Mouse (Mus musculus) kidney, embryonic 16.5 days (tissue): ENCODE results near the gene Cish. TPM values are rescaled to one million over a fixed set of nuclear protein-coding genes. Genes with fewer than 3 reads are reported as not detected.

Experiments
- ATAC-seq: fragments of 200-750 bp; cut with Nextera tagmentation; 2 replicates; pipeline ENCODE4 v1.8.0; 2017; ENCODE audit warnings: moderate TSS enrichment; ENCODE audit not compliant: low FRiP score, low TSS enrichment
- H3K27ac ChIP-seq: fragments of 300-500 bp; sonication (generic); 2 replicates; pipeline ENCODE4 v1.5.1; 2014; ENCODE audit warnings: low read length
- H3K27me3 ChIP-seq: fragments of 300-500 bp; sonication (generic); 2 replicates; pipeline ENCODE4 v1.6.1; 2014; ENCODE audit warnings: low read length, control low read depth, mixed read lengths; ENCODE audit not compliant: insufficient read depth
- H3K36me3 ChIP-seq: fragments of 300-500 bp; sonication (generic); 2 replicates; pipeline ENCODE4 v1.6.1; 2014; ENCODE audit warnings: low read length, control low read depth, mixed read lengths; ENCODE audit not compliant: insufficient read depth
- H3K4me1 ChIP-seq: fragments of 300-500 bp; sonication (generic); 2 replicates; pipeline ENCODE4 v1.6.1; 2014; ENCODE audit warnings: low read length, control low read depth, mixed read lengths; ENCODE audit not compliant: insufficient read depth
- H3K4me2 ChIP-seq: fragments of 300-500 bp; sonication (generic); replicated peaks from 2 replicates; pipeline ENCODE4 v1.6.1; 2014; ENCODE audit warnings: low read depth, low read length
- H3K4me3 ChIP-seq: fragments of 300-500 bp; sonication (generic); 2 replicates; pipeline ENCODE4 v1.5.1; 2014; ENCODE audit warnings: mild to moderate bottlenecking, low read length
- H3K9ac ChIP-seq: fragments of 300-500 bp; sonication (generic); replicated peaks from 2 replicates; pipeline ENCODE4 v1.6.1; 2014; ENCODE audit warnings: low read length
- H3K9me3 ChIP-seq: fragments of 300-500 bp; sonication (generic); 2 replicates; pipeline ENCODE4 v1.6.1; 2016; ENCODE audit warnings: low read length, control low read depth
- WGBS: fragments of 180-500 bp; shearing (Covaris S2); extraction: QIAGEN DNeasy Blood & Tissue Kit; methylation state at CpG from one replicate; pipeline ENCODE4 v1.1.7; 2014; 5-methylcytosine and 5-hydroxymethylcytosine counted together
- polyA plus RNA-seq: library from polyadenylated mRNA; unstranded; fragments of >200 nt; fragmentation: Nextera tagmentation; extraction: Ambion mirVana; gene quantifications from 2 replicates; pipeline ENCODE4 v1.2.1, GENCODE M21; 2015

Cish gene
- polyA plus RNA-seq, 1 experiment from 2014 or later = 19.9 TPM

DNA sequence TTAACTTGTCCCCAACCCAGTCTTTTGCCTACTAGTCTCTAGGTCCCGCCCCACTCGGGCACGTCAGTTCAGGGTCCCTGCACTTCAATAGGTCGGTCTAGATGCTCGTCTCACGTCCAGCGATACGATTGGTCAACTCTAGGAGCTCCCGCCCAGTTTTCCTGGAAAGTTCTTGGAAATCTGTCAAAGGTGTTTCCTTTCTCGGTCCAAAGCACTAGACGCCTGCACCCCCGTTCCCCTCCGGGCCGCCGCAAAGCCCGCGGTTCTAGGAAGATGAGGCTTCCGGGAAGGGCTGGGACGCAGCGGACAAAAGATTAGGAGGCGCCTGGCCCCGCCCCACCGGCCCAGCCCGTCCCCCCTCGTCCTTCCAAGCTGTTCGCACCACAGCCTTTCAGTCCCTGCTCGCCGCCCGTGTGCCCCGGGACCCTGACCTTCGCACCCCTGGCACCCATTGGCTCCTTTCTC is 707 bp downstream of the Cish start:
- ATAC-seq = peak; percentile 97
- 0% methylated on average over 31 of the region's 31 CpGs for WGBS

DNA sequence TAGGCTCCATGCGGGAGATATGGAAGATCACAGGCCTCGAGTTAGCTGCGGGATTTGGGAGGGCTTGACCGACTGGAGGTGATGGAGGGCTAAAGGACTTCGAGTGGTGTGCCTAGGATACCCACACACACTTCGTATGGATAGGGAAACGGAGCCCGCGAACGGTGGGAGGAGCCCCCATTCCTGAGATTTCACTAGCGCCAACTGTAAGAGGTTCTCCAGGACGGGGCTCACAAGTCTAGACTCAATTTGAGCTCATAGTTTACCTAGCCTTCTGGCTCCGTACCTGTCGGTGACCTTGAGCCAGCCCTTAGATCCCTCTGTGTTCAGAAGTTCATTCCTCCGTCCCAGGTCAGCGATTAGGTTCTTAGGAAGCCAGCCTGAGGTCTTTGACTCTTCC is 1.2 kb downstream of the Cish start:
- Histone ChIP-seq H3K4me3 (peak overlapping the region; percentile 69), H3K27me3 (no peaks in the 10 kb centered on the region), H3K9ac (peak overlapping the region; percentile 86), H3K27ac (peak overlapping the region; percentile 89), H3K4me2 (peak overlapping the region; percentile 76), H3K9me3 (no peaks in the 10 kb centered on the region), H3K36me3 (peaks cover 9% of the 10 kb centered on the region), H3K4me1 (peaks cover 20% of the 10 kb centered on the region)
- WGBS = 8% methylated on average over 16 of the region's 16 CpGs
- peak; percentile 10 for ATAC-seq

More for the DNA sequence above, 707 bp downstream of the Cish start:
- no peaks in the 10 kb centered on the region for H3K9me3 ChIP-seq
- H3K36me3 ChIP-seq = peaks cover 8% of the 10 kb centered on the region
- H3K4me1 ChIP-seq = peaks cover 20% of the 10 kb centered on the region
- H3K4me3 ChIP-seq = peak overlapping the region; percentile 69
- H3K27me3 ChIP-seq = no peaks in the 10 kb centered on the region
- H3K9ac ChIP-seq = peak overlapping the region; percentile 86
- peak overlapping the region; percentile 89 for H3K27ac ChIP-seq
- peak overlapping the region; percentile 76 for H3K4me2 ChIP-seq

DNA sequence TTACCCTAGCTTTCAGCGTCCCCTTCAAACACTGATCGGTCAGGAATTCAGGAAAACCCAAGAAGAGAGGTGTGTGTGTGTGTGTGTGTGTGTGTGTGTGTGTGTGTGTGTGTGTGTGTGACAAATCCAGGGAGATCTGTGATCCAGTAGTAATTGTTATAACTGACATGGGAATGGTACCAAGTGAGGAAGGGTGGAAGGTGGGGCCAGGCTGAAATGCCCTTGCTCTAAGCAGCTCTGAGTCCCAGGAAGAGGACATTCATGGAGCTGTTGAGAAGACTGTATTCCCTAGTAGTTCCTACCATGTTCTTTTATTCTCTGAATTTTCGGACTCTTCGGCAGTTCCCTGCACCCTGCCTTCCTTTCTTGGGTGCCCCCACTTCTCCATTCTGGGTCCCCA is 1.8 kb downstream of the Cish start:
- Histone ChIP-seq H3K4me2 (peak overlapping the region; percentile 76), H3K27ac (peak overlapping the region; percentile 89; the same call in 1 of the 2 replicates), H3K4me3 (peak overlapping the region; percentile 69), H3K36me3 (peaks cover 9% of the 10 kb centered on the region), H3K9me3 (no peaks in the 10 kb centered on the region), H3K27me3 (no peaks in the 10 kb centered on the region), H3K9ac (peak overlapping the region; percentile 86), H3K4me1 (peaks cover 20% of the 10 kb centered on the region)
- ATAC-seq = no peak
- 83% methylated on average over 4 of the region's 4 CpGs for WGBS

DNA sequence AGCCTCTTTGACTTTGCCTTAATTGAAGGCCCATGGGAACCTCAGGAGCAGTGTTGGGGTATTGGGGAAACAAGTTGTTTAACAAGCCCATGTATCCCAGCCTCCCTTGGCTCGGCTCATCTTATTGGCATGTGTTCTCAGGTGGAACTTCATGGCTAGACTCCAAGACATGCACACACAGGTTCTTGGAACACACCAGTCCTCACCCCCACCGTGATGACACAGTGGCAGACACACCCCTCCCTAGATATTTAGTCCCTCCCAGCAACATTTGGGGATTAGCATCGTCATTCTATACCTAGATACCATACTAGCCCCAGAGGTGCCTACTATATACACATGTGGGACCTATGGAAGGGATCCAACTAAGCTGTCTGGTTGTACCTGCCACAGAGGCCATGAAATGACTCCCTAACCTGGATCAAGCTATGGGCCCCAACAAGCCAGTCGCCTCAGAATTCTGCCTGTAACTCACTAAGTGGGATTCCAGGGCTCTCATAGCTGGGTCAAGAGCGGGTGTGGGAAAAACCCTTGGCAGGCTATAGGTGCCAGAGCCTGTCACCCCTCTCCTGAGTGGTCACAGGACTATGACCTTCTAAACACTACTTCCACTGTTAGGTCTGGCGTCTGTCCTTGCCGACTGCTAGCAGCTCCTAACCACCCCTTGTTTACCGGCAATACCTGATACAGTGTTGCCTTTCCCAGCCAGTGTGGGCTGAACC is 2.4 kb downstream of the Cish start:
- ATAC-seq = no peak
- H3K27ac ChIP-seq = no peak overlapping the region; the same call in 1 of the 2 replicates
- H3K36me3 ChIP-seq = peaks cover 9% of the 10 kb centered on the region
- peak overlapping the region; percentile 76 for H3K4me2 ChIP-seq
- 77% methylated on average over 8 of the region's 8 CpGs for WGBS
- peak overlapping the region; percentile 69 for H3K4me3 ChIP-seq
- H3K9me3 ChIP-seq = no peaks in the 10 kb centered on the region
- H3K27me3 ChIP-seq = no peaks in the 10 kb centered on the region
- H3K9ac ChIP-seq = no peak overlapping the region
- H3K4me1 ChIP-seq = peaks cover 20% of the 10 kb centered on the region

DNA sequence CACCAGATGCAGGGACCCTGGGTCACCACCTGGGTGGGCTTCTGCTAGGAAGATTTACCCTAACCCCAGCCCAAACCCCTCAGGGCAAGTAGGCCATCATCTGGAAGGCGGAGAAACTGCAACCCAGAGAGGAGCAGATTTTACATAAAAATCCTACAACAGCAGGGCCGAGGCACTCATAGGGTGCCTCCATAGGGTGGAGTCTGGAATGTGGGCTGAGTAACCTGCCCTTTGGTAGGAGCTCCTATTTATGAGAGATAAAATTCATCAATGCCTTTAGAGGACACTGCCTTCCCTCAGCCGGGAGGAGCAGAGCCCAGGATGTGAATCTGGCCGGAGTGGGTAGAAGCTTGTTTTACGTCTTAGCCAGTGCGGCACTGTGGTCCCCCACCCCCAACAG is 3.0 kb downstream of the Cish start:
- Histone ChIP-seq H3K4me2 (peak overlapping the region; percentile 11), H3K4me1 (peaks cover 20% of the 10 kb centered on the region), H3K36me3 (peaks cover 9% of the 10 kb centered on the region), H3K9ac (no peak overlapping the region), H3K9me3 (no peaks in the 10 kb centered on the region), H3K4me3 (peak overlapping the region; percentile 1; the same call in 1 of the 2 replicates), H3K27ac (no peak overlapping the region; the same call in 1 of the 2 replicates), H3K27me3 (no peaks in the 10 kb centered on the region)
- 77% methylated on average over 6 of the region's 6 CpGs for WGBS
- no peak for ATAC-seq

DNA sequence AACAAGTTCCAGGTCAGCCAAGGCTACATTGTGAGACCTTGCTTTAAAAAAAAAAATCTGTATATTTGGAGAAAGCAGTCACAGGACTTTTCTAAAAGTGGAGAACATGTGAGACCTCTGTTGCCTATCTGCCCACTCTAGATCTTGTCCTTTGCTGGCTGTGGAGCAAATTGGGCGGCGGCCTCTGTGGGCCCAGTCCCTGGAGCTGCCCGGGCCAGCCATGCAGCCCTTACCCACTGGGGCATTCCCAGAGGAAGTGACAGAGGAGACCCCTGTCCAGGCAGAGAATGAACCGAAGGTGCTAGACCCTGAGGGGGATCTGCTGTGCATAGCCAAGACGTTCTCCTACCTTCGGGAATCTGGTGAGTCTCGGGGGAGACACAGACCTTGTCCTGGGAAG is 4.0 kb downstream of the Cish start:
- Histone ChIP-seq H3K9ac (no peak overlapping the region), H3K4me1 (peaks cover 16% of the 10 kb centered on the region), H3K4me2 (no peak overlapping the region), H3K36me3 (peaks cover 9% of the 10 kb centered on the region), H3K27me3 (no peaks in the 10 kb centered on the region), H3K9me3 (no peaks in the 10 kb centered on the region), H3K27ac (no peak overlapping the region), H3K4me3 (no peak overlapping the region)
- 87% methylated on average over 7 of the region's 7 CpGs for WGBS
- no peak for ATAC-seq

DNA sequence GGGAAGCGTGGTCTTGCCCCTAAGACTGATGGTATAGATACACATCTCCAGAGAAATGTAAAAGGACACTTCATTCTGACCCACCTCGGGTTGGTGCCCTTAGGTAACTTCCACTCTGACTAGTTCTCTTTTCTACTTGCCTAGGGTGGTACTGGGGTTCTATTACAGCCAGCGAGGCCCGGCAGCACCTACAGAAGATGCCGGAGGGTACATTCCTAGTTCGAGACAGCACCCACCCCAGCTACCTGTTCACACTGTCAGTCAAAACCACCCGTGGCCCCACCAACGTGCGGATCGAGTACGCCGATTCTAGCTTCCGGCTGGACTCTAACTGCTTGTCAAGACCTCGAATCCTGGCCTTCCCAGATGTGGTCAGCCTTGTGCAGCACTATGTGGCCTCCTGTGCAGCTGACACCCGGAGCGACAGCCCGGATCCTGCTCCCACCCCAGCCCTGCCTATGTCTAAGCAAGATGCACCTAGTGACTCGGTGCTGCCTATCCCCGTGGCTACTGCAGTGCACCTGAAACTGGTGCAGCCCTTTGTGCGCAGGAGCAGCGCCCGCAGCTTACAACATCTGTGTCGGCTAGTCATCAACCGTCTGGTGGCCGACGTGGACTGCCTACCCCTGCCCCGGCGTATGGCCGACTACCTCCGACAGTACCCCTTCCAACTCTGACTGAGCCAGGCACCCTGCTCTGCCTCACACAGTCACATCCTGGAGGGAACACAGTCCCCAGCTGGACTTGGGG is 4.6 kb downstream of the Cish start:
- Histone ChIP-seq H3K27ac (no peak overlapping the region), H3K36me3 (peaks cover 9% of the 10 kb centered on the region), H3K9me3 (no peaks in the 10 kb centered on the region), H3K9ac (no peak overlapping the region), H3K4me1 (peaks cover 21% of the 10 kb centered on the region), H3K4me2 (no peak overlapping the region), H3K4me3 (no peak overlapping the region), H3K27me3 (no peaks in the 10 kb centered on the region)
- ATAC-seq = no peak
- WGBS = 89% methylated on average over 30 of the region's 30 CpGs

DNA sequence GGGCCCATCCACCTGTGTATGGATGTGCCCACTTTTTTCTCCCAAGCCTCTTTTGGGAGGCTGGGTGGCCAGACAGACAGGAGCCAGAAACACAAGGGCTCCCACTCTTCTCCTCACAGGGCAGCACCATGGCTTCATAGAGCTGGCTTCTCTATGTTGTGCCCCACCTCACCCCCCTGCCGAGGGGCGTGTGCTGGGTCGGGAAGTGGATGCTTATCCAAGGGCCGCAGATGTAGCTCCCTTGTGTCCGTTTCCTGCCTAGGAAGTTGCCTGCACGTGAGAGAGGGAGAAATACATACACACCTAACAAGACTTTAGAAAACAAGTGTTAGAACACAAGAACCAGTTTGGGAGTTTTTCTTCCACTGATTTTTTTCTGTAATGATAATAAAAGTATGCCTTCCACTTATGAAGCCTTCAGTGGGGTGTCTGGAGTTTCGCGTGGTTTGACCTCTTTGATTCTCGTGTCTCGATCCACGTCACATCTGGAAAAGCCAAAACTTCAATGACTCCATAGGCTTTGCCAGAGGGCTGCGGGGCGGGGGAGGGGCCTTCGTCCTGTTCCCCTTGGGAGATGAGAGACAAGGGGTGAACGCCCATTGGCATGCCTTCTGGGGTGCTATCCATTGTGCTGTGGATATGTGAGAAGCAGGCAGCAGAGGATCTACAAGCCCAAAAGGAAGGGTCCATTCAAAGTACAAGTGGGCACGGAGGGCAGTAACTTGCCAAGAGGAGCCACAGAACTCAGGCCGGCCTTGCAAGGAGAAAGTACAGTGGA is 5.9 kb downstream of the Cish start:
- ATAC-seq = no peak
- WGBS = 85% methylated on average over 17 of the region's 17 CpGs
- H3K27ac ChIP-seq = no peak overlapping the region
- H3K4me2 ChIP-seq = no peak overlapping the region
- no peaks in the 10 kb centered on the region for H3K27me3 ChIP-seq
- H3K9ac ChIP-seq = no peak overlapping the region
- H3K4me1 ChIP-seq = peaks cover 24% of the 10 kb centered on the region
- H3K4me3 ChIP-seq = no peak overlapping the region
- peaks cover 9% of the 10 kb centered on the region for H3K36me3 ChIP-seq
- no peaks in the 10 kb centered on the region for H3K9me3 ChIP-seq

DNA sequence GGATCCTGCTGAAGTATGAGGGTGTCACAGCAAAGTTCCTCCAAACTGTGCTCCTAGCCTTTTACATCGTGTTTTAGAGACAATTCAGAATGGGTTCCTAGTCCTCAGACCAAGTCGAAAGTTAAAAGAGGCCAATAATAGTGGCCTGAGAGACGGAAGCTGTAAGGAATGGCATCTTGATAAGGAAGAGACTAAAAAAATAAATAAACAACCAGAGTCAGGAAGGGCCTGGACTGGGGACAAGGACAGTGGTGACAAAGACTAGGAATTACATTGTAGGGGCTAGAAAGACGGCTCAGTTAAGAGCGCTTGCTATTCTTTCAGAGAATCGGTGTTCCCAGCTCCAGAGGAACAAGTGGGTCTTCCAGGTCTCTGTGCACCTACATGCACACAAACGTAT is 6.8 kb downstream of the Cish start:
- Histone ChIP-seq H3K4me2 (no peak overlapping the region), H3K9ac (no peak overlapping the region), H3K4me1 (peaks cover 30% of the 10 kb centered on the region), H3K27ac (no peak overlapping the region), H3K9me3 (no peaks in the 10 kb centered on the region), H3K4me3 (no peak overlapping the region), H3K36me3 (peaks cover 9% of the 10 kb centered on the region), H3K27me3 (no peaks in the 10 kb centered on the region)
- 72% methylated on average over 7 of the region's 7 CpGs for WGBS
- no peak for ATAC-seq
